Mouse (Mus musculus) megakaryocyte, adult 5-6 weeks (primary cell): Measurements from ENCODE around the gene 3110082J24Rik. TPM values are rescaled to one million over a fixed set of nuclear protein-coding genes. Genes with fewer than 3 reads are reported as not detected.

Experiments used
- ATAC-seq: 2 replicates; pipeline ENCODE4 v1.8.0; 2016; ENCODE audit warnings: mild to moderate bottlenecking, inconsistent platforms; ENCODE audit not compliant: poor library complexity, severe bottlenecking
- total RNA-seq, 2 experiments: library from RNA; stranded (forward) in 1 of 2; stranded (reverse) in 1 of 2; fragments of 153-499, 151-499 nt in 1 of 2; fragments of 221-1000, 200-1000 nt in 1 of 2; gene quantifications; 2 replicates each; pipeline versions ENCODE4 v1.2.3 to v1.2.4; 2015 to 2017

The 3110082J24Rik gene
- total RNA-seq, 2 experiments from 2014 or later: not detected

DNA sequence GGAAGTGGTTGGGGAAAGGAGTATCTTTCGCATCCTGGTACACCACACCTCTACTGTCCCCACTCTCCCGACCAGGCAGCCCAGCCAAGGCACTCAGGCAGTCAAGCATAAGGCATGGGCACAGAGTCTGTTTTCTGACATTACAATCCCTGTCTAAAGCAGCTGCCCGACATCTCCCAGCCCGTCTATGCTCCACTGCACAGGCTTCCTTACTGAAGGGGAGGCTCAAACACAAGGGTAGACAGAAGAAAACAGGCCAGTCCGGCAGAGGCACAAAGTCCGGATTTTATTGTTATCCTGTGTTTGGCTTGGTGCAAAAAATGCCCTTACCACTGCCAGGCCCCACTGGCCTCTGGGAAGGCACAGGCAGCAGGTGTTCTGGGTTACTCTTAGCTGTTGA, 13.3 kb upstream of the 3110082J24Rik start:
- no peak for ATAC-seq

DNA sequence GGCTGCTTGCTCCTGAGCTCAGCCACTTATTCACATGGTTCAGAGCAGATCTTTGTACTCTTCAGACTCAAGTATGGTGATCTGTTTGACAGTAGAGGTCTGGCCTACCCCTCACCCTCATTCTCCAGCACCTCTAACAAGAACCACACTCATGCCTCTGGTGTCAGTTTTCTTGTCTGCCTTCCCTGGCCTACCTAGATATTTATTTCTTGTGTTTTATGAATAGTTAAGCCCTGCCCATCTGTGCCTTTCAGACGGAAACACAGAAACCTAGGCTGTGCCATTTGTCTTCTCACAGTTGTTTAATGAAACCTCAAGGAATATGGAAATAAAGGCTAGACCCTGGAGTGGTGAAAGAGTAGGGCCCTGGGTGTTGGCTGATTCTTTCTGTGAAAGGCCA, 12.1 kb upstream of the 3110082J24Rik start:
- no peak for ATAC-seq

DNA sequence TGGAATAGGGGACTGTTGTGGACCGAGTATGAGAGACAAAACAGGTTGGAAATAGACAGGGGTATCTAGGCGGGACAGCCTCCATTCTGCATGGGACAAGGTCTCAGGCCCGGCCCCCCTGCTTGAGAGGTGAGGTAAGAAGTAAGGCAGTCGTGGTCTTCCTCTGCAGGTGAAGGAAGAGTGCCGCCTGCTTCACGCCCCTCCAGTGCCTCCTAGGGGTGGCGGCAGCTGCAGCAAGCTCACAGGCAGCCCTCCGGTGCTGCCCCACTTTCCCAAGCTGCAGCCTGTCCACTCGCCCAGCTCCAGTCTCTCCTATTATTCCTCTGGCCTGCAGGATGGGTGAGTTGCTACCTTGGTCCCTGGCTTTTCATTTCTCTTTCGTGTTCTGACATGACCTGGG, 9.8 kb upstream of the 3110082J24Rik start:
- ATAC-seq: no peak

DNA sequence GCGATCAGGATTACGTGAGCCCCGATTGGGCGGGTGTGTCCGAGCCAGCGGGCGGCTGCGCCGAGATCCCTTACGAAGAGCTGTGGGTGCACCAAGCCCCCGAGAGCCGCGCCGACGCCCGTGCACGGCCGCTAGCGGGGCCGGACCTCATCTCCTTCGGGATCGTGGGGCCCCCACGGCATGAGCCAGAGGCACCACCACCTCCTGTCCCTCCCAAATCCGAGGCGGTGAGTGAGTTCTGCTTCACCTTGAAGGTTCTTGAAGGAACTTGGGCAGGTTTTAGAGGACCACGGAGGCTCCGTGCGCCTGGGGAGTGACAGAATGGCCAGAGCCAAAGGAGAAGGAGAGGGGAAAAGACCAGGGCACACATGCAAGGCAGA, 8.9 kb upstream of the 3110082J24Rik start:
- ATAC-seq: no peak

DNA sequence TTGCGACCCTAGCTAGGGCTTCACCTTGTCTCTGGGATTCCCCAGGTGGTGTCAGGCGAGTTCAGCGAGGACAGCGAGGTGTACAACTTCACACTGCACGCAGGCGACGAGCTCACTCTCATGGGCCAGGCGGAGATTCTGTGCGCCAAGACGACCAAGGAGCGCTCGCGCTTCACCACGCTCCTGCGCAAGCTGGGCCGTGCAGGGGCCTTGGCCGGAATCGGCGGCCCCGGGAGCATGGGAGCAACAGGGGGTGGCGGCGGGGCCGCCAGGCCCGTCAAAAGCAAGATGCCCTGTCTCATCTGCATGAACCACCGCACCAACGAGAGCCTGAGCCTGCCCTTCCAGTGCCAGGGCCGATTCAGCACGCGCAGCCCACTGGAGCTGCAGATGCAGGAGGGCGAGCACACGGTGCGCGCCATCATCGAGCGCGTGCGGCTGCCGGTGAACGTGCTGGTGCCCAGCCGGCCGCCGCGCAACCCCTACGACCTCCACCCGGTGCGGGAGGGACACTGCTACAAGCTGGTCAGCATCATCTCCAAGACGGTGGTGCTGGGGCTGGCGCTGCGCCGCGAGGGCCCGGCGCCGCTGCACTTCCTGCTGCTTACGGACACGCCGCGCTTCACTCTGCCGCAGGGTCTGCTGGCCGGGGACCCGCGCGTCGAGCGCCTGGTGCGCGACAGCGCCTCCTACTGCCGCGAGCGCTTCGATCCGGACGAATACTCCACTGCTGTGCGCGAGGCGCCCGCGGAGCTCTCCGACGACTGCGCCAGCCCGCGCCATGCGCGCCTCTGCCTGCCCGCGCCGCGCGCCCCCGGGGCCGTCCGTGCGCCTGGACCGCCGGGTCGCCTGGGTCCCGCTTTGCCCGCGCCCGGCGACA, 8.2 kb upstream of the 3110082J24Rik start:
- peak; percentile 86 for ATAC-seq

DNA sequence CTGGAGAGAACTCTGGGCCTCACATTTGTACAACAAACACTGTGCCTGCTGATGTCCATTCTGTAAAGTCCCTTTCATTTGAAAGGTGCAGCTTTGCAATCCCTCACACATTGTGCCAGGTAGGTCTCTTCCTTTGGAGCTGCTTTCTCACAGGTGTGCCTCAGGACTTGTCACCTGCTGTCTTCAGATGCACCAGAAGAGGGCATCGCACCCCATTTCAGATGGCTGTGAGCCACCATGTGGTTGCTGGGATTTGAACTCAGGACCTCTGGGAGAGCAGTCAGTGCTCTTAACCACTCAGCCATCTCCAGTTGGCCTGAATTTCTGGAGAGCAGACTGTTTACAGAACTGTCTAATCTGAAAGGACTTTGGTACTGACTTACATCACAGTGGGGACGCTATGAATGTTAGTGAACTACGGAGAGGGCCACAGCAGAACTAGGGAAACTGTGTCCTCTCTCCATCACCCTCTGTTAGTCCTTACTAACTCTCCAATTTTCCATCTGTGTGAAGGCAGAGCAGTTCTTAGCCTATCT, 6.7 kb upstream of the 3110082J24Rik start:
- ATAC-seq: no peak

DNA sequence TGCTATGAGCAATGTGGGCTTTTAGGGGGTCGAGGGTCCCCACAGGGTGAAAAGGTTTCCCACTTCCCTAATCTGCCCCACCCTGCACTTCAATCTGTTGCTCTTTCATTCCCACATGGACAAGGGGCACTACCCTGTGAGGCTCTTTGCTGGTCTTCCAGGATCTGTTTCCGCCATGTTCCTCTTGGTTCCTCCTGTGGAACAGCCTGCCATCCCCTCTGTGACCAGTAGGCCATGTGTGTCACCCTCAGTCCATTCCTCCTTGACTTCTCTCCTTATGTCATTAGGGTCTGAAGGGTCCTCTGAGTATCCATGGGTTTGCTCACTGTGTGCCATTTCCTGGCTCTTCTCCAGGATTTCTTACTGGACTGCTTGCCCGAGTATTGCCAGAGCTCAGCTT, 5.9 kb upstream of the 3110082J24Rik start:
- no peak for ATAC-seq

DNA sequence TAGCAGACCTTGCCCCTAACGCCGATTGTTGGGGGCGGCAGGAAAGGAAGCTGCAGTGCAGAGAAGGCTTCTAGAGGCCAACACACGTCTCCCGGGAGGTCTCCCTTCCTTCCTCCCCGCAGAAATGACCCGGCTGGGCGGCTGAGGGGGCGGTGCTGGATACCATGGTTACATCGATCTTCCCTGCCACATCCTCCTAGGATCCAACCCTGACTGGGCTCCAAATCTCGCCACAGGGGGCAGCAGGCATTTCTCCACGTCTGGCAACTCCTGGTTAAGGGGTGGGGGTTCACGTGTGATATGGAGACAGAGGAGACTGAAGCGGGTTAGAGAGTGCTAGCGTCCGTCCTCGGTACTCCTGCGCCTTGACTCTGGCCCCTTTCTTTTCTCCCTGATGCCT, 5.2 kb upstream of the 3110082J24Rik start:
- no peak for ATAC-seq

DNA sequence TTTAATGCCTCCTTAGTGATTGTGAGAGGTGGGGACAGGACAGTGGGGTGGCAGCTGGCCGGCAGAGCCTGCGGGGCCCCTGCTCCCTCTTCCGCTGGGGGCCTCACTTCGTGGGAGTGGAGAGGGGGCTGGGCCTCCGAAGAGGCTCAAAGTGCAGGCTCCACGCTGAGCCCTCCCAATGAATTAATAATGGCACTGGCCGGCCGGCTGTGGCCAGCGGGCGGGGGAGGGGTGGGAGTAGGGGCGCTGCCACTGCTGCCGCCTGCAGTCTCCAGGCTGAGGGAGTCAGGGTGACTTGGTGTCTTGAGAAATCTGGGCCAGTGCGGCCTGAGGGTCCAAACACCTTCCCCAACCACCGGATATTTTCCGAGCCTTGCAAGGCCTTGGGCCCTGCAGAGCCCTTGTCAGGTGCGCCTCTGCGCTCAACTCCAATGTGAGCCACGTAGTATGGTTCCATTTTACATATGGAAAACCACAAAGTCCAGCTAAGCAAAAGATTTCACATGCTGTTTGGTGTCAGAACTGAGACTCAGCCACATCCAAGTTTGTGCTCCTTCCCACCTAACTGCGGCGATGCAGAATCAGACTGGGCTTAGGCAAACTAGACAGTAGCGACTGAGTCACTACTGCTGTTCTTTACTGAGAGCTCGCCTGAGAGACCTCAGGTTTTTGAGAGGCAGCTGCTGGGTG, 4.6 kb upstream of the 3110082J24Rik start:
- no peak for ATAC-seq

DNA sequence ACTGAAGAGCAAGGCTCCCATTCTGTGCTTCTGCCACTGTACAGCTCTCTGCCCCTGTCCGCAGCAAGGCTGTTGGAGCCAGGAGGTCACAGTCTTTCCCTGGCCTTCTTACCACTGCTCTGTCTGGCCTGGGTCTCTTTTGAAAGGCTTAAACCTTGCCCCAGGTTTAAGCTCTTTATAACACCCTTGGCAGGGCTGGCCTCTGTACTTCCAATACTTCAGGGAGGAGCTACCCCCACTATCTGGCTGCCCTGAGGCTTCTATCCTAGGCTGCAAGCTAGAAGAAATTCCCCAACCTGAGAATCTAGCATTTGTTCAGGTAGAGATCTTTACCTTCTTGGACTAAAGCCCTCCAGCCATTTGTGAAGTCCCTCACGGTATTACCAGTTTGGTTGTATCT, 4.0 kb upstream of the 3110082J24Rik start:
- no peak for ATAC-seq

DNA sequence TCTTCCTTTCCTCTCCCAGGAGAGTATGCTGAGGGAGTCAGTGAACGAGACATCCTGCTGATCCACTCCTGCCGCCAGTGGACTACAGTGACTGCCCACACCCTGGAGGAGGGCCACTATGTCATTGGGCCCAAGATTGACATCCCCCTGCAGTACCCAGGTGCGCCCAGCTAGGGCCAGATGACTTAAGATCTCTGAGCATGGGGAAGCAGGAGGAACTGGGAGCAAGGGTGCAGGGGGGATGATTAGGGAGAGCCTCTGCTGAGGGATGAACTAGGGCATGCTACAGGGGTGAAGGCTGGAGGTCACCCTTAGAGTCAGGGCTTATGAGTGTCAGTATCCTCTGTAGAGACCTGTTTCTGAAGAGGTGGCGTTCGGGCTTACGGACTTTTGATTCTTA, 2.3 kb upstream of the 3110082J24Rik start:
- no peak for ATAC-seq

DNA sequence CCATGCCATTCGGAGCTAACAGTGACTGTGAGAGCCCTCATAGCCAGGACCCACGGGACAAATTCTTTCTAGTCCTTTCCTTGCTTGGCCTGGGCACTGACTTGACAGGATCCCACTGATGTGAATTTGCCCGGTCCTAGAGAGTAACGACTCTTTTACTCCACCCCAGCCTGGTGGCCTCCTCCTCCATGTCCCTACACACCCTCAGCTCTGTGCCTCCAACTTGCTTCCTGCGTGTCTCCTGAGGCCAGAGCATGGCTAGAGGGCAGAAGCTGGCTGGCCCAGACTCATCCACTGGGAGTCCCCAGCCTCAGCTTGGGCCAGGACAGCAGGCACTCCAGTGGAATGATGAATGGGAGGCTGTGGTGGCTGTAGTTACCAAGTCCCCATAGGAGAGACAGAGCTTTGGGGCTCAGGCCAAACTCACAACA, 1.7 kb upstream of the 3110082J24Rik start:
- no peak for ATAC-seq

DNA sequence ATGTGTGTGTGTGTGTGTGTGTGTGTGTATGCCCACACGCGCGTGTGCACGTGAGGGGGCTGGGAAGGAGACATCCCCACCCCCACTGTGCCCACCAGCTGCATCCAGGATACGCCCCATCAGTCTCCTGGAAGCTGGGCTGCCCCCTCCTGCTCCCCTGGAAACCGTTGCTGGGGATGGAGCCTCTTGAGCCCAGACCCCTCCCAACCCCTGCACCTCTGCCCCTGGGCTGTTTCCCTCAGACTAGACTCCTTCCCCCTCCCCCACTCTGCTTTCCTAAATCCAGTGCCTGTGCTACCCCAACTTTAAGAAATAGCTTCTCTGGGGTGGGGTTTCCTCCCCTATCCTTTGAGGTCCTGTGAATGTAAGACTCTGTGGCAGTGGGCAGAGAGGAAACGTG, 1.3 kb upstream of the 3110082J24Rik start:
- no peak for ATAC-seq

DNA sequence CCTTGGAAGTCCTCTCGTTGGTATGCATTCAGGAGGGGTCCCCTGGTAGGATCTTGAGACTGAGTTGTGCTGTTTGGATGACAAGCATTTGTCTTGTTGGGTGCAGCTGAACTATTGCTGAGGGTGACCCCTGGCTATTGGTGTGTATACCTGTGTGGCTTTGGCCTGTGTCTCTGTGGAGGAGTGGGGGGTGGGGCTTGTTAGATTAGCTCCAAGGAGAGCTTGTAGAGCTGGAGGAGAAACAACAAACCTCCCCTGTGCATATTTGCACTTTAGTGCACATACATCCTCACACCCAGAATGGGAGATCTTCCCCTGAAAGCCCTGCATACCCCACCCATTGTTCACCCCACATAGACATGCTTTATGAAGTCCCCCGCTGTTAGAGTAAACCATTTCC, 870 bp upstream of the 3110082J24Rik start:
- ATAC-seq: no peak

DNA sequence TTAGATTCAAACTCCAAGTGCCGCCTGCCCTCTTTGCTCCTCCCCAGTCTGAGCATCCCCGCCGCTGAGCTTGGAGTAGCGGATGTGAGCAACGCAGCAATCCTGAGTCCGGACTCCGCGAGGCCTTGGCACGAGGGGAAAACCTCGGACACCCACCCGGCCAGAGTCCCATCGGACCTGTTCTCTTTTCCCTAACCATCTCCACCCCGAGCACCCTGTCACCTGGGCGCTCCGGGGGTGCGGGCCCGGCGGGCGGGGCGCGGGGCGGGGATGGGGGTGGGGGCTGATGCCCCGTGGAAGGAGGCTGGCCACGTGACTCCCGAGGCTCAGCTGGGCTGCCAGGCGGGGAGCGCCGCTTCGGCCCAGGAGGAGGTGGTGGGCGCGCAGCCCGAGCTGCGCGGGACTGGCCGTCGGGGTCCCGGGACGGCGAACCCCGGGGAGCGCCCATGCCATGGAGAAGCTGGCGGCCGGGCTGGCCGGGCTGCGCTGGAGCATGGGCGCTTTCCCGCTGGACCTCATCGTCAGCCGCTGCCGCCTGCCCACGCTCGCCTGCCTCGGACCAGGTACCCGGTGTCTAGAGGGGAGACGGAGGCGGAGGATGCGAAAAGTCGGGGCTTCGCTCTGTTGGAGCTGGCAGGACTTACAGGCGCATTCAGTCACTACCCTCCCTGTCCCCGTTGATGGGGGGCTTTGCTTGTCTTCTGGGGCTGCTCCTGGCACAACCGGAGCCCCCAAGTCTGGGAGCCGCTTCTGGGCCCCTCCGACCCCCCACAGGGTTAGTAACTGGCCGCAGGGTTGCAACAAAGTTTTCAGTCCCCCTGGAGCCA, 832 bp downstream of the 3110082J24Rik start, which contains the start of gene Garem2:
Garem2 (plus strand) TSS at position 321 of the 827 bp plus-strand sequence.
- ATAC-seq: no peak

DNA sequence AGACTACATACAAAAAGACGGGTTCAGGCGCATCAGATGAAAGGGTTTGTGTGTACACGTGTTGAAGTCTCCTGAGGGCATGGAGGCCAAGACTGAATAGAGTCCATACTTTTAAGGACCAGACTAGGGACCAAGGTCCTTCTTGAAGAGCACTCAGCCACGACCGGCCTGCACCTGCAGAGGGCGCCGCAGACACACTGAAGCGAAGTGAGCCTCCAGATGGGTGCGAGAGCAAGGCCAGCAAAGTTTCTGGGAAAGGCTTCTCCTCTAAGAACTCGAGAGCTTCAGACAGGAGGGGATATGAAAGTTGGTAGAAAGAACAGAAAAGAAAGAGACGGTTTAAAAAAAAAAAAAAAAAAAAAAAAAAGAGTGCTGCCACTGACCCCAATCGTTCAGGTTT, 1.5 kb downstream of the 3110082J24Rik start:
- no peak for ATAC-seq

DNA sequence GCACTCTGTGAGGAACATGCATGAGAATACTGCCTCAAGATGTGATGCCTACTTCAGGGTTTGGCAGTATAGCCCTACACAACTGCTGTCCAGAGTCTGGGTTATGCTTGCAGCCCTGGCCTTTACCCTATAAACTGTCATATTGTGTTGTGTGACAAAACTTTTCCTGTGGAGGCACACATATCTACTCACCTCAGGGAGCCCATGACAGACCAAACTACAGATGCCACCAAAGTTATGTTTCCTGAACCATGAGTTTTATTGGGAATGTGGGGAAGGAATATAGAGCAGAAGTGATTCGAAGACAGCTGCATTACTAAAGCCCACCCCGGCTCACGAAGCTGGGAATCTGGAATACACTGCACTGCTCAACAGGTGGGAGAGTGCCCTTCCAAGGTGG, 2.5 kb downstream of the 3110082J24Rik start:
- ATAC-seq: no peak

DNA sequence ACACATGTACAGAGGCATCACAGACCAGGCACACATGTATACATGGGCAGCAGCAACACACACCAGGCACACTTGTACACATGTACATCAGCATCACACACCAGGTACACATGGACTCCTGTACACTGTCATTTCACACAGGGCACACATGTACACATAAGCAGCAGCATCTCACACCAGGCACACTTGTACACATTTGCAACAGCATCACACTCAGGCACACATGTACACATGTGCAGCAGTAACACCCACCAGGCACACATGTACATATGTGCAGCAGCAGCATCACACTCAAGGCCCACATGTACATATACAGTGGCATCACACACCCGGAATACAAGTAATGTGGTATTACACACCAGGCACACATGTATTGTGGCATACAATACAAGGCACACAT, 7.6 kb downstream of the 3110082J24Rik start:
- no peak for ATAC-seq

DNA sequence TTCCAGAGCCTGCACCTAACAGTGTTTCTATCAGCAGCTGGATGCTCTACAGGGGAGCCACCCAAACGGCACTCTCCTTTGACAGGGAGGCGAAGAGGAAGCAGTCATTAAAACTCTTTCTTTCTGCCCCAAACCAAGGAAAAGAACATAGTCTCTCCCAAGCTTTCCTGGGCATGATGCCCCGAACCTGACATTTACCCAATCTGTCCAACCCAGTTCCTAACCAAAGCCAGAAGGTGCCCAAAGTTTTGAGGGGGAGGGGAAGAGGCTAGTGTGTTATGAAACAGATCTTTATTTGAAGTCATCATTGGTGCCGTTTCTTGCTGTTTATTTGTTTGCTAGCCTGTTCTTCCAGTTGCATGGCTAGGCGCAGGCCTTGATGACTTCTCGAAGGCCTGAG, 10.2 kb downstream of the 3110082J24Rik start:
- ATAC-seq: no peak

DNA sequence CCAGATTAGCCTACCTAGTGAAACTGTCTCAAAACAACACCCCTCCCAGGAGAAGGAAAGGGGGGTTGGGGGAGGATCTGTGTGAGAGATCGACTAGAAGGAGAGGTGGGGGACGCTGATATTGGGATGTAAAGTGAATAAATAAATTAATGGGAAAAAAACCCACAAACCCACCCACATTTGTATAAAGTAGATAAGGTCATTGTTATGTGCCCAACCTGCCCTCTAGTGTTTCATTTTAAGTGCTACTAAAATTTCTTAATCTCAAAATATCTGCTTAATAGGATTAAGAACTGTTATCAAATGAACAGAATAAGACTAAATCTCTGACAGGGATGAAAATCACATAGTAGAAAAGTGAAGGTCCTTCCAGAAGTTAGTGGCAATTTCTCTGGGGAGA, 11.5 kb downstream of the 3110082J24Rik start:
- no peak for ATAC-seq

DNA sequence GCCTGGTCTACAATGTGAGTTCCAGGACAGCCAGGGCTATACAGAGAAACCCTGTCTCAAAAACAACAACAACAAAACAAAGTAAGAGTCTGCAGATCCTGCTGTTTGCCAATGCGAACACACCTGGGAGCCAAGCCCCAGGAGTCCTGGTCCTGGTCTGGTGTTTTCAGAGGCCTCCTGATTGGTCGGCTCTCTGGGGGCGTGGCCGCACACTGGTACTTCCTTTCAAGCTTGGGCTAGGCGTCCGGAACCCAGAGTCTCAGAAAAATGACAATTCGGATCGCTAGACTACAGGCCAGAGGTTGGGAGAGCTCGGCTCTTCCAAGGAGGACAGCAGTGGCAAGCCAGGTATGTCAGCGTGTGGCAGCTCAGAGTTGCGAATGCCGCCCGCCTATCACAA, 13.2 kb downstream of the 3110082J24Rik start:
- ATAC-seq: no peak
